Mouse (Mus musculus): ENCODE data around the gene Grik4.

DNA sequence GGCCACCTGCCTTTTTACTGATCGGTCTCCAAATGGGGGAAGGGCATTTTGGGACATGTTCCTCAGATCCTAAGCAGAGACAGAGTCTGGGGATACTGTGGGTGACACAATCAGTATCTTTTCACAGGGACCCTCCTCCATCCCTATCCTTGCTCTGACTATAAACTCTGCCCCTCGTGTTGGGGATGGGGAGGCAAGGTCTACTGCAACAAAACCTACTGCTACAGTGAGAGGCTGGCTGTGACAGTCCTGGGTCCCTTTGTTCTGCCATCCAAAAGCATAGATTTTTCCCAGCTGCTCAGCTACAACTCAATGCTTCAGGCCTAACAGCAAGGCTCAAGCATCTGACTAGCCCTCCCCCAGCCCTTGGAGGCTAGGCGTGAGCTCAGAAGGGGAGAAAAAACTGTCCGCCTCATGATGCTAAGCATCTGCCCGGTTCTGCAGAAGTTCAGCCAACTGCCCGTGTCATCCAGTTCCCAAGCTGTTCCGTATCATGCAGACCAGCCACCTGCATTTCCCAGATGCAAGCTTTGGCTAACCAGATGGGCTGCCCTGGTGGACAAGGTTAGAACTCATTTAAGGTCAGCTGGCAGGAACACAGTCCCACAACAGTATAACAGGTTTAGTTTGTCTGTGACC is 207.5 kb downstream of the Grik4 start:
- TF ChIP-seq CTCF (IDR thresholded peaks at IDR 0.05; ENCODE audit: extremely low read depth, insufficient read length, insufficient replicate concordance, low read depth, low read length) (no peak), POLR2A (IDR thresholded peaks at IDR 0.05; ENCODE audit: low read depth, low read length) (no peak)
